Mouse (Mus musculus): ENCODE data around the gene Kcnab2.

Gene Kcnab2

DNA sequence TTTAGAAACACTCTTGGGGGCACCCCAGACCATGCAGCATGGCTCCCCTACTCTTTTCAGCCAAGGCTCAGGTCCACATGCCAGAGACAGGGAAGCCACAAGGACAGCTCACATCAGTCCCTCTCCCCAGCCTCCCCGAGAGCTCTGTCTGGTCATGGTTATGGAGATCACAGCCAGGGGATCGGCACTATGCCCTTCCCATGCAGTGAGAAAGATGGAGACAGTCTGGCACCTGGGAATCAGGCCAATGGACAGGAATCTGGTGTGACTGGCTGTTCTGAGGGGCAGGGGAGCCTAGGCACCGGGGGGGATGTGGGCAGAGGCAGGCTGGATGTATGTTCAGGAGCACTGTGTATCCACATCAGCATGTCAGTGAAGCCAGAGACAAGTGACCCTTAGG, 78.7 kb downstream of the Kcnab2 start:
- in situ Hi-C loops (cut with MboI, MseI): no loop called here

DNA sequence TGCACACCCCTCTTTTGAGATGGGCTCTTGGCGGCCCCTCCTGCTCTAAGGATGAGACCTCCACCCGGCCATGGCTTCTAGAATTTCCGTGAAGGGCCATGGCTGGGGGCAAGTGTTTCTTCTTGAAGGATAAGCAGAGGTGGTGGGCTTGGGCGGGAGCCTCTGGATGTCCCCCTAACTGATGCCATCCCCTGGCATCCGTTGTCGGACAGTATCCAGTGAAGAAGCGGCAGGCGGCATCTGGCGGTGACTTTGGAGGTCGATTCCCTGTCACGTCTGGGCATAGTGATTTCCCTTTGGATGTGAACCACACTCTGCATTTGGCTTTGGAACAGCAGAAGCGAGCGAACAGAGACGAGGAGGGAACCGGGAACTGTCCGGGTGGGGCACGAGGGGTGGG, 85.0 kb downstream of the Kcnab2 start:
- in situ Hi-C loops (cut with MboI, MseI): no loop called here

DNA sequence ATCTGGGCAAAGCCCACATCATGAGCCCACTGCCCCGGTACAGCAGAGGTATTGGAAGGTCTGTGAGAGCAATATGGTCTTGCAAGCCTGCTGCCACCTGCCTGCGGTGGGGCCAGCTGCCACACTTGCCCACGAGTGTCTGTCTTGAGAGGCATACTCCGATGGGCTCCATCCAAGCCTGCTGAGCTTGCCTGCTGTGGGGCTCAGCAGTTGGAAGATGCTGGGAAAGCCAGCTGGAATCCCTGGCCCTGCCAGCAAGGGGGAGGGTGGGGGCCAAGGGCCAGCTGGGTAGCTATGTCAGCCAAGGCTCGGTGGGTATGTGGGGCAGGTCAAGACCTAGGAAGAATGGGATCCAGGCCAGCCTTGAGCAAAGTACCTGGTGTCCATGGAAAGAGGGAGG, 85.5 kb downstream of the Kcnab2 start:
- in situ Hi-C loops (cut with MboI, MseI): no loop called here

DNA sequence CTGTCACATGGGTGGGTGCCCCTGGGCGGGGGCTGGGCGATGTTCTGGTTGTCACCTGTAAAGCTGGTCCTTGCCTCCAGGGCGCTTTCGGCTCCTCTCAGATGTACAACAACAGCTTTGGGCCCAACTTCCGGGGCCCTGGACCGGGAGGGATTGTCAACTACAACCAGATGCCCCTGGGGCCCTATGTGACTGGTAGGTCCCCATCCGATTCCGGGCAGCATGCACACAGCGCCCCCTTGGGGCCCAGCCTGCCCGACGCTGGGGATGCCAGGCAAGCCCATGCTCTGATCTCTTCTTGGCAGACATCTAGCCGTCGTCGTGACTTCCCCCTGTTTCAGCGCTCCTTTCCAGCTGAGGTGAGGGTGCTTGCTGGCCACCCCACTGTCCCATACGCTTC, 92.0 kb downstream of the Kcnab2 start:
- in situ Hi-C loops (cut with MboI, MseI): no loop called here

DNA sequence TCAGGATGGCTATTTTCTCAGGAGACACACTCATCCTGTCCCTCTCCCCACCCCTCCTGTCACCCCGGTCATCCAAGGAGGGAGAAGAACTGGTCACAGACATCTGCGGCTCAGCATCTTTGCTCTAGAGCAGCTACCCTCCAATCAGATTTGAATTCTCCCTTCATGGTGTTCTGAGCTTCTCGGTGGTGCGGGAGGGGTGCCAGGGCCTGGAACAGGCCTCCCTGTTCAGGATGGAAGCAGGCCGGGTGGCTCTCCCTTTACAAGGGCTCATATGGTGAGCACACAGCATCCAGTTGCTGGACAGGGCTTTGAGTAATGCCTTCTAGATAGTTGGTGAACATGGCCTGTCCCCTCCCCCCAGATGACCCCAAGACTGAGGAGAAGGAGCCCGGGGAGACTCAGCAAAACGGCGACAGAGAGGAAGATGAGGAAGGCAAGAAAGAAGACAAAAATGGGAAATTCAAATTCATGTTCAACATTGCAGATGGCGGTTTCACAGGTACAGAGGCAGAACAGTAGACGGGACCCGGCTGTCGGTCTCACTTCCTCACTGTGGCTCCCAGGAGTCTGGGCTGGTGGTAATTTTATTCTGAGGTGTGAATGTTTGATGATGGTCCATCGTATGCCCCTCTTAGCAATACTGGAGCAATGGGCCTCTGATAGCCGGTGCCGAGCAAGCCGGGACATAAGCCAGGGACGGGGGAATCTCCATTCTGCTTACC, 95.0 kb downstream of the Kcnab2 start:
- in situ Hi-C loops (cut with MboI, MseI): no loop called here

DNA sequence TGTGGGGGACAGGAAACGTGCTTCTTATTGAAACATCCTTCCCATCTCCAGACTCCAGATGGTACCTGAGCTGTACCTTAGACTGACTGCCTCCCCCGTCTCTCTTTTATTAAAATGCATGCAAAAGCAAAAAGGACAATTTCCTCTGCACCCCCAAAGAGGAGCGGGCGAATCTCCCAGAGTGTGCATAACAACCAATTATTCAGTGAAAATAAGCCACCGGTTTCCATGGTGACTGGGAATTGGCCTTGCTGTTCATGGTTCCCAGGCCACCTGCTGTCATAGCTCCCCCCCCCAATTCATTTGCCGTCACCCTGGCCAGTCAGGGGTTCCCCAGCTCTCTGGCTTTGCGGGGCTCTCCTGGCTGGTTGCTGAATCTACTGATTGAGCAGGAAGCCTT, 112.4 kb downstream of the Kcnab2 start:
- in situ Hi-C loops (cut with MboI, MseI): no loop called here

DNA sequence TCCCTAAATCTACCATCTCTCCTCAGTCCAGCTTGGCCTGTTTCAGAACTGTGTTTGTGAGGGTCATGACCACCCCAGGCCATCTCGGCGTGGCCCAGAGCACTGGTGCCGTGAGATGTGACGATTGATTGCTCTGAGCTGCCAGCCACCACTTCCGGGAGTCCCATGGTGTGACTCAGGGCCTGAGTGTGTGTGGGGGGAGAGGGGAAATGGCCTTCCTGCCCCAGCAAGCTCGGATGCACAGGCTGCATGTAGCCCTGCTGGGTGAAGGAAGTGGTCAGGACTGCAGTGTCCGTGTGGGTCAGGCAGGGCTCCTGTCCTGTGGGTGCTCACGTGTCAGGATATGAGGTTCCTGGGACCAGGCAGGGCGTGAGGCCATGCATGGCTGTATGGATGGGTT, 115.5 kb downstream of the Kcnab2 start:
- in situ Hi-C loops (cut with MboI, MseI): no loop called here

DNA sequence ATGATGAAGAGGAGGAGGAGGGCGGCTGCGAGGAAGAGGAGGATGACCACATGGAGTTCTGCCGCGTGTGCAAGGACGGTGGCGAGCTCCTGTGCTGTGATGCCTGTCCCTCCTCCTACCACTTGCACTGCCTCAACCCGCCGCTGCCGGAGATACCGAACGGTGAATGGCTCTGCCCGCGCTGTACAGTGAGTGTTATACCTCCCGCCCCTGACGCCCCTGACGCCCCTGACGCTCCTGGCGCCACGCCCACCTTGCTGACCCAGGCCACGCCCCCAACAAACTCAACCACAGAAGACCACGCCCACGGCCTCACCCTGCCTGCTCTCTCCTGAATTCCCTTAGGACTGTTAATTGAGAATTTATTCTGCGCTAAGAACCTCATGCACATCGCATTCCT, 116.8 kb downstream of the Kcnab2 start:
- in situ Hi-C loops (cut with MboI, MseI): no loop called here

DNA sequence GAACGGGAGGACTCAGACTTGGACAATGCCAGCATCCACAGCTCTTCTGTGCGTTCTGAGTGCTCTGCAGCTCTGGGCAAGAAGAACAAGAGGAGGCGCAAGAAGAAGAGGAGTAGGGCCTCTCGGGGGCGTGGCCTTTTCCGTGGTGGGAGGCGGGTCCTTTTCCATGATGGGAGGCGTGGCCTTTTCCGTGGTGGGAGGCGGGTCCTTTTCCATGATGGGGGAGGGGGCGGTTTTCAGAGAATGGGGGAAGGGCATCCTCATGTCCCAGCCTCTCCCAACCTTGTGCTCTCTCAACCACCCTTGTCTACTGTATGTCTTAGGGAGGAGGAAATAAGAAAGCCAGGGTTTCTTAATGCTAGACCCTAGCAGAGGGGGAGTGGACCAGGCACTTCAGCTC, 118.0 kb downstream of the Kcnab2 start:
- in situ Hi-C loops (cut with MboI, MseI): no loop called here

DNA sequence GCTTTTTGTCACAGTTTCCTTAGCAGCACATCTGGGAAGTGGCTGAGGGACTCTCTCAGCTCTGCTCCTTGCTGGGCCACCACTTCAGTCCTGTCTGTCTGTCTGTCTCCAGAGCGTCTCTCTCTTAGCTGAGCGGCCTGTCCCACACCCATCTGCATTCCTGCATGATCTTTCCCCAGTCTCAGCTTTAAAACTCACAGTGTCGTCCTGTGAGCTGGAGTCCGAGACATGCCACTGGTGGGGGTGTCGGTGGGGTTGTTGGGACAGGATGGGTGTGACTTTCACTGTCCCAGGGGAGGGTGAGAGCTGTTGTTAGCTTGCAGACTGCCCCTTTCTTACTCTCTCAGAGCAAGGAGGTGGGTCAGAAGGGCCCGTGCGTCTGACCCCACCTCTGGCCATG, 122.0 kb downstream of the Kcnab2 start:
- in situ Hi-C loops (cut with MboI, MseI): no loop called here

DNA sequence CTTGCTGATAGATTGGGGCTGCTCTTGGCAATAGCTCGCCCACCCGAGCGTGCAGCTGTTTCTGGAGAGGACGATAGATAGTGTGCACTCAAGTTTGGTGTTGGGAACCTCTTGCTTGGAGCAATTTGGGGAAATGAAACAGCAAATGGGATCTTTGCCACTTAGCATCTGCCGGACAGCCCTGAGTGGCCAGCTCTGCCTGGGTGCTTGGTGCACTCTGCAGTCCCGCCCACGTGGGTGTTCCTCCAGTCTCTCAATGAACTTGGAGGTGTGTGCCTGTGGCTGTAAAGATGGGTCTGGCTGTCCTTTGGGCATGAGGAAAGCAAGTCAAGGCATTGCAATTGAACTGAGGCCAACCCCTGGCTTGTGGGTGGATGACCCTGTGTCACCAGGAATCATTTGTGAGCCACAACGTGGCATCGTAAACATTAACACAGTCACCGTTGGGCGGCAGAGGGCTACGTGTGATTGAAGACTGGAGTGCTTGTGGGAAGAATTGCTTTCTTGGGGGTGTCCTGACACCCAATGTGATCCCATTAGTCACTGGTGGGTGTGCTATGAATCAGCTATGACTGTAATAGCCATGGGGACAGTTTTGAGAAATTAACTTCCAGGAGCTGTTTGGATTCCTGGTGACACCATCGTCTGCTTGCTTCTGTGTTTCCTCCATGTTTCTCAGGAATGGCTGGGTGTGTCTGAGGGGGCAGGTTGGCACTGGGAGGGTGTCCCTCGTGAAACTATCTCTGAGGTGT, 123.6 kb downstream of the Kcnab2 start:
- in situ Hi-C loops (cut with MboI, MseI): no loop called here

DNA sequence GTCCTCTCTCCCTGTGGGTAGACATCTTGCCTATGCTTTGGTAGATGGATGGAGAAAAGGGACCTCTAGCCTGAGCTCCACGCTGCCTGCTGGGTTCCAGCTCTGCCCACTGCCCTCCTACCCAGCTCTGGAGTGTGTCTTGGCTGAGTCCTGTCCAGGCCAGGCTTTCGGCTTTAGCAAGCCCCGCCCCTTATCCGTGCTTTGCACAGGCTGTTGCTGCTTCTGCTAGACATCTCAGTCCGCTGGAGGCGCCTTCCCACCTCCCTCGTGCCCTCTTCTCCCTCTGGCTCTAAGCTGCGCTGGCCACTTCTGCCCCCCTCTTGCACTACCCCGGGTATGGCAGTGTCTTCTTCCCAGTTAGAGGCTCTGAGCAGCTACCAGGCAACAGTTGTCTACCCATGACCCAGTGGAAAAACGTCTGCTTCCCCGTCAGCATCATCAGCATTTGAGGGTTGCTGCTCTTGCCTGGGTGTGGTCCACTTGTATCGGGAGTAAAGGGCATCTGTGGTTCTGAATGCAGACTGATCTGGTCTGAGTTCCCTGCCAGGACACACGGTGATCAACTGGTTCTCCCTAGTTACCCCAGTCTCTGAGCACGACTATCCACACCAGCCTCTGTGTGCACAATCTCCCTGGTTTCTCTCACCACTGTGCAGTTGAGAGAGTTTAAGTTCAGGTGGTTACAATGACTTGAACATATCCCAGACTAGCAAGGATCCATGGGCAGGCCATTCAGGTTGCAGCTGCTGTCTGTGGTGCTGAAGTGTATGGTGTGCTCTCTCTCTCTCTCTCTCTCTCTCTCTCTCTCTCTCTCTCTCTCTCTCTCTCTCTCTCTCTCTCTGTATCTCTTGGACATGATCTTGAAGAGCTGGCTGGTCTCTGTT, 126.0 kb downstream of the Kcnab2 start:
- in situ Hi-C loops (cut with MboI, MseI): no loop called here

DNA sequence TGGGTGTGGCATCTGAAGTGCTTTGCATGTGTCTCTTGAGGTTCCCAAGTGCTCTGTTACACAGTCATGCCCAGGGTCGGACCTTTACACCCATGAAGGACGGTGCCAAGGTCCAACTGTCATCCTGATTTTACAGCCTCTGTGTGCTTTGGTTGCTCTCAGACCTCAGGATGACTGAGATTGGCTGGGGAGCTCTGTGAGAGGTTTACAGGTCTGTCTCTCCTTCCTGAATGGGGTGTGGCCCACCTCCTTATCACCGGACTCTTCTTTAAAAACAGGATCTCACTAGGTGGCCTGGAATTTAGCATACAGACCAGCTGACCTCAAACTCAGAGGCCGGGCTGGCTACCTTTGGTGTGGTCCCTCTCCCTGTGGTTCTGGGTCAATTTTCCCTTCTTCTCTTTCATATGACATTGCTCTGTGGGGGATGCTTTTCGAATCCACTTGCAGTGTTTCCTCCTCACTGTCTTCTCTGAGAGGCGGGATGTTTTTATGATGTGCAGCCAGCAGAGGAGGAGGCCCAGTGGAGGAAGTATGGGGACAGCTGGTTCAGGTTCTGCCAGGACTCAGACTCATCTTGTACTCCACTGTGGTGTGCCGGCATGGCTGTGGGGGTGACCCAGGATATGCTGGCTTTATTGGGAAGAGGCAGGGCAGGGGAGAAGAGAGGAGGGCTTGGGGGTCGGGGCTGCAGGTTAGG, 126.8 kb downstream of the Kcnab2 start:
- in situ Hi-C loops (cut with MboI, MseI): no loop called here

DNA sequence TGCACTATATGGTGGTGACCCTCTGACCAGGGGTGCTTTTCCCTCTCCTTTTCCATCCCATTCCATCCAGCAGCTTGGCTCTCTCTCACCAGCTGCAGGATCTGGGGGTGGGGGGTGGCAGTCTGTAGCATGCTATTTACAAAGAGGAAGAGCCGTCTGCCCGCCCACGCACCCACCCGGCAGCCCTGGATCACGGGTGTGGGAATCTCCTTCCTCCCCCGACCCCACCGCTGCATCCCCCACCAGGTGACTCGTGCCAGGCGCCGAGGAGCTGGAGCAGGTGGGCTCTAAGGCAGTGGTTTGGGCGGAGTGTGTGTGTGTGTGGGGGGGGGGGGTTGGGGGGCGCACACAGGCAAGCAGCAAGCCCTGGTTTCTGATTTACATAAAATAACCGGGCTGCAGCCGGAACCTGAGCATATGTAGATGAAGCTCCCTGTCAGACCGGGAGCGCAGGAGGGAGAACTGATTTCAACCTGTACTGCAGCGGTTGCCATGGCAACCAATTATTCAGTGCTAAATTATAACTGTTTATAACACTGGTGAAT, 127.8 kb downstream of the Kcnab2 start:
- in situ Hi-C loops (cut with MboI, MseI): loop anchor here in 1 of 2 experiments (10.0 kb wide), 1 partner anchor 1945 kb away; no protein-coding TSS in a partner anchor

DNA sequence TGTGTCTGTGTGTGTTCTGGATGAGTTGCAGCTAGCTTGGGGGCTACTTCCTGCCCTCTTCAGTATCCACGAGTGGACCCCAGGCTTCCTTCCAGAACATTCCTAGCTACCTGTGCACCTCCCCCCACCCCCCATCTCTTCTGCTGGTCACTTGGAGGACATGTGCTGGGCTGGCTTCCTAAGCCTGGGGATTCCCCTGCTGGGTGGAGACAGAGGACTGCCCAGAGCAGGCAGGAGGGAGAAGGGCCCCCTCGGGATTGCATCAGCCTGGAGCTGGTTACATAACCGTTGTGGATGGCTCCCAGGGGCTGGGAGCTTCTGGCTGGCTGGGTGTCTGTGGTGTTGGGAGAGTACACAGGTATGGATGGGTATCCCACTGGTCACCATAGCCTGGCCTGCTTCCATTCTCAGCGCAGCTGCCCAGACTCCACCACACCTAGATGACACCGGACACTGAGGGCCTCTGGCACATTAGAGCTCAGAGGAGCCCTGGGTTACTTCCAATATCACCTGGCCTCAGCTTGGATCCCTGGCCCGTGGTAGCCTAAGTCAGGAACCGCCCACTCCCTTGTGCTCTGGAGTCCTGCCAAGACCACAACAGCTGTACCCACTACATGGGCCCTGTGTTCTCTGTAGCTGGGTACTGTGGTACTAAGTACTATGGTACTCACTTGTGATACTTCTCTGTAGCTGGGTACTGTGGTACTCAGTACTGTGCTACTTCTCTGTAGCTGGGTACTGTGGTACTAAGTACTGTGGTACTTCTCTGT, 132.4 kb downstream of the Kcnab2 start:
- in situ Hi-C loops (cut with MboI, MseI): loop anchor here in 1 of 2 experiments (10.0 kb wide), 1 partner anchor 1941 kb away; no protein-coding TSS in a partner anchor

DNA sequence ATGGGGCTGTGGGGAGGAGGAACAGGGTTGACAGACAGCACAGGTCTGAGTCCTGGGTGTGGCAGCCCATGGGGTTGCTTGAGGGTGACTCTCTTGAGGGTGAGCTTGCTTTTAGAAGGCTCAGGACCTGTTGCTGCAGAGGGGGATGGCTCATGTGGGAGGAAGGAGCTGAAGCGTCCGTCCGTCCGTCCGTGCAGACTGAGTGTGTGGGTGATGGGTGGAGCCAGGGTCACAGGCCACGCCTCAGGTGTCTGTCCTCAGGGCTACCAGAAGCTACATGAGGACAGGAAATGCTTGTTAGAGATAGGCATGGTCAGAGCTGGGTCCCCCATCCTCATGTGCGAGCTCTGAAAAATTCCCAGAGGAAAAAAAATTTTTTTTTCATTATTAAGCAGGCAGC, 133.0 kb downstream of the Kcnab2 start:
- in situ Hi-C loops (cut with MboI, MseI): loop anchor here in 1 of 2 experiments (10.0 kb wide), 1 partner anchor 1940 kb away; no protein-coding TSS in a partner anchor

DNA sequence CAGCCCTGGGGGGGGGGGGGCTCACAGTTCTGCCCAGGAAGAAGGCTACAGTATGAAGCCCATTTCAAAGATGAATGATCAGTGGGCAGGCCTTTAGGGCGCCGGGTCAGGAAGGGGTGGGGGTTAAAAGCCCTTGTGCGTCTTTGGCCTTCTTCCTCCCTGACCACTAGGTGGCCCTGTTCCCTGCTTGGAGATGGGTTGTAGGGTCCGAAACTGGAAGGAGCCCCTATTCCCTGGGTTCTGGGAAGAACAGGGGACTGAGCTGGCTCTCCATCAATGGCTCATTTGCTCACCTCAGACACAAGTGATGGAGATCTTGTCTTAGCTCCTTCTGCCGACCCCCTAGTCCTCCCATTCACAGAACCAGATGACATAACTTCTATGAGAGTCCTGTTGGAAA, 134.4 kb downstream of the Kcnab2 start:
- in situ Hi-C loops (cut with MboI, MseI): loop anchor here in 1 of 2 experiments (10.0 kb wide), 1 partner anchor 1938 kb away; no protein-coding TSS in a partner anchor

Measured in T-helper 17 cell (primary cell).